Mouse (Mus musculus) limb, embryonic 13.5 days (tissue): ENCODE results near the gene Crkl. TPM values are rescaled to one million over a fixed set of nuclear protein-coding genes. Genes with fewer than 3 reads are reported as not detected.

ENCODE experiments used
- ATAC-seq: fragments of 200-750 bp; cut with Nextera tagmentation; 2 replicates; pipeline ENCODE4 v1.8.0; 2017; ENCODE audit warnings: low read depth, moderate number of reproducible peaks, moderate TSS enrichment; ENCODE audit not compliant: low FRiP score
- H3K27ac ChIP-seq: fragments of 300-500 bp; sonication (generic); 2 replicates; pipeline ENCODE4 v1.5.1; 2015; ENCODE audit warnings: inconsistent platforms, mild to moderate bottlenecking, moderate library complexity
- H3K27me3 ChIP-seq: fragments of 300-500 bp; sonication (generic); 2 replicates; pipeline ENCODE4 v1.6.1; 2015; ENCODE audit warnings: mild to moderate bottlenecking, inconsistent platforms
- H3K36me3 ChIP-seq: fragments of 300-500 bp; sonication (generic); 2 replicates; pipeline ENCODE4 v1.6.1; 2015; ENCODE audit warnings: inconsistent platforms, mild to moderate bottlenecking, moderate library complexity
- H3K4me1 ChIP-seq: fragments of 300-500 bp; sonication (generic); 2 replicates; pipeline ENCODE4 v1.6.1; 2015; ENCODE audit warnings: inconsistent platforms
- H3K4me2 ChIP-seq: fragments of 300-500 bp; sonication (generic); replicated peaks from 2 replicates; pipeline ENCODE4 v1.6.1; 2015; ENCODE audit warnings: inconsistent platforms, mild to moderate bottlenecking, moderate library complexity
- H3K4me3 ChIP-seq: fragments of 300-500 bp; sonication (generic); 2 replicates; pipeline ENCODE4 v1.5.1; 2015; ENCODE audit warnings: moderate library complexity, mild to moderate bottlenecking, inconsistent platforms
- H3K9ac ChIP-seq: fragments of 300-500 bp; sonication (generic); 2 replicates; pipeline ENCODE4 v1.6.1; 2015; ENCODE audit warnings: mild to moderate bottlenecking, inconsistent platforms
- H3K9me3 ChIP-seq: fragments of 300-500 bp; sonication (generic); 2 replicates; pipeline ENCODE4 v1.6.1; 2016; ENCODE audit warnings: inconsistent platforms
- WGBS: fragments of 180-500 bp; shearing (Covaris S2); methylation state at CpG from one replicate; pipeline ENCODE4 v1.1.7; 2015; 5-methylcytosine and 5-hydroxymethylcytosine counted together
- polyA plus RNA-seq: library from polyadenylated mRNA; unstranded; fragments of >200 nt; fragmentation: Nextera tagmentation; extraction: Ambion mirVana; gene quantifications from 2 replicates; pipeline ENCODE4 v1.2.1, GENCODE M21; 2015

Gene Crkl
- polyA plus RNA-seq, 1 experiment from 2014 or later, result 81.6 TPM

GRCm38 (mm10) chr16:17536584-17536983 lies 84.8 kb downstream of the Crkl start:
- H3K9ac ChIP-seq, result no peak overlapping the region
- peaks cover 7% of the 10 kb centered on the region for H3K4me1 ChIP-seq
- no peaks in the 10 kb centered on the region for H3K9me3 ChIP-seq
- no peaks in the 10 kb centered on the region for H3K36me3 ChIP-seq
- no peak overlapping the region for H3K27ac ChIP-seq
- 93% methylated on average over 3 of the region's 3 CpGs for WGBS
- H3K4me2 ChIP-seq, result no peak overlapping the region
- H3K4me3 ChIP-seq, result no peak overlapping the region
- H3K27me3 ChIP-seq, result peaks cover 9% of the 10 kb centered on the region
- no peak for ATAC-seq

Other genes starting within 250 kb of the Crkl start
- gene Ube2l3, start 249.3 kb upstream of the Crkl start, polyA plus RNA-seq, result 356 and 360 TPM in 2 replicates
- gene Rimbp3, start 243.4 kb upstream of the Crkl start, polyA plus RNA-seq, result 0.28 and 0.38 TPM in 2 replicates
- 9.1 and 9.3 TPM in 2 replicates for gene Hic2, start 218.4 kb upstream of the Crkl start, polyA plus RNA-seq
- 12.6 and 14.3 TPM in 2 replicates for gene Tmem191c, start 175.9 kb upstream of the Crkl start, polyA plus RNA-seq
- 0.83 and 0.88 TPM in 2 replicates for gene Serpind1, start 120.6 kb upstream of the Crkl start, polyA plus RNA-seq
- gene Snap29, start 46.0 kb upstream of the Crkl start, polyA plus RNA-seq, result 13.9 and 14.0 TPM in 2 replicates
- gene Pi4ka, start 45.7 kb upstream of the Crkl start, polyA plus RNA-seq, result 35.0 and 35.6 TPM in 2 replicates
- gene Aifm3, start 37.6 kb downstream of the Crkl start, polyA plus RNA-seq, result 0.52 and 0.83 TPM in 2 replicates
- gene Lztr1, start 56.7 kb downstream of the Crkl start, polyA plus RNA-seq, result 104 and 106 TPM in 2 replicates
- 72.0 and 75.2 TPM in 2 replicates for gene Thap7, start 79.1 kb downstream of the Crkl start, polyA plus RNA-seq
- gene Lrrc74b, start 109.3 kb downstream of the Crkl start, polyA plus RNA-seq, result not detected in 2 replicates
- 0.36 and 0.40 TPM in 2 replicates for gene P2rx6, start 109.9 kb downstream of the Crkl start, polyA plus RNA-seq
- gene Slc7a4, start 131.2 kb downstream of the Crkl start, polyA plus RNA-seq, result 5.7 and 5.8 TPM in 2 replicates
- 40.0 and 42.7 TPM in 2 replicates for gene Smpd4, start 167.4 kb downstream of the Crkl start, polyA plus RNA-seq
- gene Ccdc74a, start 194.5 kb downstream of the Crkl start, polyA plus RNA-seq, result 9.0 and 9.8 TPM in 2 replicates